Mouse (Mus musculus): Measurements from ENCODE around the gene Olfm2. TPM values are rescaled to one million over a fixed set of nuclear protein-coding genes. Genes with fewer than 3 reads are reported as not detected.

Olfm2 gene
- polyA plus RNA-seq, 1 experiment = 1.1 TPM

DNA sequence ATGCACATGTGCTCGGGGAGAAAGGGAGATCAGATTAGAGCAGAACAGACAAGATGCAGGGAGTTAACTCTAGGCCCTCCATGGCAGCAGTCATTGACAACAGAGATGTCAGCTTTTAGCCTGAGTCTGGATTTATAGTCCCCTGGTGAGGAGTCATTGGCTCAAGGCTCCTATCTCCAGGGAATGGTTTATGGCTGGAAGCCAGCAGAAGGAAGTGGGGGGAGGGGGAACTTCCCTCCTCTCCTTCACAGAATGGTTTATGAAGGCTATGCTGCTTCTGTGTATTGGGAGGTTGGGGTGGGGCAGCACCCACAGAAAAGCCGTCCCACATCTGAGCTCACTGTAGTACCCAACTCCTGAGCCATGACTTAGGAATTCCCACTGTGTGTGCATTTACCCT is 24.6 kb downstream of the Olfm2 start:
- H3K4me1 ChIP-seq (ENCODE audit: control insufficient read depth, insufficient read depth, low read length) = no peaks in the 10 kb centered on the region
- H3K4me3 ChIP-seq (replicated peaks; ENCODE audit: control insufficient read depth, low read depth, low read length) = no peak overlapping the region
- no peak overlapping the region for H3K27ac ChIP-seq (ENCODE audit: control insufficient read depth, insufficient read depth, low read depth, low read length, poor library complexity)
- WGBS = 21% methylated on average over 2 of the region's 2 CpGs
- TF ChIP-seq POLR2A (IDR thresholded peaks at IDR 0.05; ENCODE audit: borderline replicate concordance, control insufficient read depth, low read depth, low read length) = no peak
- TF ChIP-seq CTCF (IDR thresholded peaks at IDR 0.05; ENCODE audit: control insufficient read depth, insufficient read depth, low read length) = no peak

DNA sequence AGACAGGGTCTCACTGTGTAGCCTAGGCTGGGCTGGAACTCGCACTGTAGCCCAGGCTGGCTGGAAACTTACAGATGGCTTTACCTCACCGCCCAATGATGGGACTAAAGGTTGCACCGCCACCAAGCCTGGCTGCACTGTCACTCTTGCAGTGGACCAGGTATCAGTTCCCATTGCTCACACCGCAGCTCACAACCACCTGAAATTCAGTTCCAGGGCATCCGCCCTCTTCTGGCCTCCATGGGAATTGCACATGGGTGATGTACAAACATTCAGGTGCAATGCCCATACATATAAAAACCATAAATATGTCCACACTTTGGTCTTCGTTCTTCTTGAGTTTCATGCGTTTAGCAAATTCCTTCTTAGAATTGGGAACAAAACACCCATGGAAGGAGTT is 30.8 kb downstream of the Olfm2 start:
- H3K4me1 ChIP-seq (ENCODE audit: control insufficient read depth, insufficient read depth, low read length) = no peaks in the 10 kb centered on the region
- no peak for TF ChIP-seq POLR2A (IDR thresholded peaks at IDR 0.05; ENCODE audit: borderline replicate concordance, control insufficient read depth, low read depth, low read length)
- peak; percentile 38; the same call in 1 of the 2 replicates for TF ChIP-seq CTCF (IDR thresholded peaks at IDR 0.05; ENCODE audit: control insufficient read depth, insufficient read depth, low read length)
- WGBS = 70% methylated on average over 7 of the region's 7 CpGs
- H3K27ac ChIP-seq (ENCODE audit: control insufficient read depth, insufficient read depth, low read depth, low read length, poor library complexity) = no peak overlapping the region
- H3K4me3 ChIP-seq (replicated peaks; ENCODE audit: control insufficient read depth, low read depth, low read length) = no peak overlapping the region

GRCm38 (mm10) chr9:20713478-20713987 is 32.6 kb downstream of the Olfm2 start:
- Histone ChIP-seq H3K4me3 (replicated peaks; ENCODE audit: control insufficient read depth, low read depth, low read length) (no peak overlapping the region), H3K4me1 (ENCODE audit: control insufficient read depth, insufficient read depth, low read length) (no peaks in the 10 kb centered on the region; the same call in 1 of the 2 replicates), H3K27ac (ENCODE audit: control insufficient read depth, insufficient read depth, low read depth, low read length, poor library complexity) (no peak overlapping the region)
- WGBS = 52% methylated on average over 10 of the region's 11 CpGs
- TF ChIP-seq CTCF (IDR thresholded peaks at IDR 0.05; ENCODE audit: control insufficient read depth, insufficient read depth, low read length) = no peak
- no peak for TF ChIP-seq POLR2A (IDR thresholded peaks at IDR 0.05; ENCODE audit: borderline replicate concordance, control insufficient read depth, low read depth, low read length)

DNA sequence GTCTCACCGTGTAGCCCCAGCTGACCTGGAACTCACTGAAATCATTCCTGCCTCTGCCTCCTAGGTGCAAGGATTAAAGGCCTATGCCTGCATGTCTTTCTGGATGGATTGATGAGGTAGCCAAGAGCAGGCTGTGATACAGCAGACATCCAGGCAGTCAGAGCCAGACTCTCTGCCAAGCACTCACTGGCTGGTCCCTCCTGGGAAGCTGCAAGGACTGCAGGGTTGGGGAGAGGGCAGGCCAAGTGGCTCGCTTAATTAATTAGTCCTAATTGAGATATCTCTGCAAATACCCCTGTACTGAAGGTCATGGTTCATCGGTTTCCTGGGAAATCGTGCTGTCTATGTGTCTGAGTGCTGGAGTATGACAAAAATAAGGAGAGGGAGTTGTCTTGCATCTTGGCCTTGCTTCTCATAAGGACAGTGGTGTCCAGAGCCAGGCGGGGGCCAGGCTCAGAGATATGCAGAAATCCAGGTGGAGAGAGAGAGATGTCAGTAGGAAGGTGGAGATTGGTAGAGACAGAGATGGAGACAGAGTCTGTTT is 33.1 kb downstream of the Olfm2 start:
- Histone ChIP-seq H3K4me3 (replicated peaks; ENCODE audit: control insufficient read depth, low read depth, low read length) (no peak overlapping the region), H3K27ac (ENCODE audit: control insufficient read depth, insufficient read depth, low read depth, low read length, poor library complexity) (no peak overlapping the region), H3K4me1 (ENCODE audit: control insufficient read depth, insufficient read depth, low read length) (no peaks in the 10 kb centered on the region; the same call in 1 of the 2 replicates)
- 71% methylated on average over 5 of the region's 5 CpGs for WGBS
- TF ChIP-seq CTCF (IDR thresholded peaks at IDR 0.05; ENCODE audit: control insufficient read depth, insufficient read depth, low read length) (no peak), POLR2A (IDR thresholded peaks at IDR 0.05; ENCODE audit: borderline replicate concordance, control insufficient read depth, low read depth, low read length) (no peak)

GRCm38 (mm10) chr9:20710471-20710870 is 35.7 kb downstream of the Olfm2 start:
- 65% methylated on average over 3 of the region's 3 CpGs for WGBS
- Histone ChIP-seq H3K27ac (ENCODE audit: control insufficient read depth, insufficient read depth, low read depth, low read length, poor library complexity) (no peak overlapping the region), H3K4me3 (replicated peaks; ENCODE audit: control insufficient read depth, low read depth, low read length) (no peak overlapping the region), H3K4me1 (ENCODE audit: control insufficient read depth, insufficient read depth, low read length) (no peaks in the 10 kb centered on the region; the same call in 1 of the 2 replicates)
- TF ChIP-seq CTCF (IDR thresholded peaks at IDR 0.05; ENCODE audit: control insufficient read depth, insufficient read depth, low read length) = no peak
- no peak for TF ChIP-seq POLR2A (IDR thresholded peaks at IDR 0.05; ENCODE audit: borderline replicate concordance, control insufficient read depth, low read depth, low read length)

DNA sequence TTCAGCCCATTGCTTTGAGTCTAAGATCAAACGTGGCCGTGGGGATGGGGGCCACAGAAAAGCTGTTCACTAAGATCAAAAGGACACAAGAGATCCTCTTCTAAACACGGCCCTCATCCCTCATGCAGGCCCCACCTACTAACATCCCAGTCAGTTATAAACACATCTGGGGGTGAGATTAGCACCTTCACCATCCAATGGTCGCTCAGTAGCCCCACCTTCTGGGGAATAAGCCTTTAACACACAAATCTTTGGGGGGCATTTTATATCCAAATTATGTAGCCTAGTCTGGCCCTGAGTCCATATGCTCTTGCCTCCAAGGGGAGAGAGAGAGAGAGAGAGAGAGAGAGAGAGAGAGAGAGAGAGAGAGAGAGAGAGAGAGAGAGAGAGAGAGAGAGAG is 40.2 kb downstream of the Olfm2 start:
- WGBS = 33% methylated on average over 4 of the region's 4 CpGs
- Histone ChIP-seq H3K4me3 (replicated peaks; ENCODE audit: control insufficient read depth, low read depth, low read length) (no peak overlapping the region), H3K4me1 (ENCODE audit: control insufficient read depth, insufficient read depth, low read length) (no peaks in the 10 kb centered on the region; the same call in 1 of the 2 replicates), H3K27ac (ENCODE audit: control insufficient read depth, insufficient read depth, low read depth, low read length, poor library complexity) (no peak overlapping the region)
- TF ChIP-seq CTCF (IDR thresholded peaks at IDR 0.05; ENCODE audit: control insufficient read depth, insufficient read depth, low read length) (no peak), POLR2A (IDR thresholded peaks at IDR 0.05; ENCODE audit: borderline replicate concordance, control insufficient read depth, low read depth, low read length) (no peak)

DNA sequence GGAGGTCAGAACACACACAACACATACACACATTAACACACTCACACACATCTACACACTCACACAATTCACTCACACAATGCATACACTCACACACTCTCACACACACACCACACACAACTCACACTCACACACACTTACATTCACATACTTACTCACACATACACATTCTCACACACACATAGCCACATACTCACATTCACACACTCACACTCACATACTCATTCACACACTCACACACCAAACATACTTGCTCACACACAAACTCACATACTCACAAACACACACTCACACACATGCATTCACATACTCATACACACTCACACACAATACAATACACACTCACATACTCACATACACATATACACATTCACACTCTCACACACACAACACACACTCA is 40.7 kb downstream of the Olfm2 start:
- H3K4me1 ChIP-seq (ENCODE audit: control insufficient read depth, insufficient read depth, low read length) = no peaks in the 10 kb centered on the region; the same call in 1 of the 2 replicates
- H3K4me3 ChIP-seq (replicated peaks; ENCODE audit: control insufficient read depth, low read depth, low read length) = no peak overlapping the region
- no peak for TF ChIP-seq POLR2A (IDR thresholded peaks at IDR 0.05; ENCODE audit: borderline replicate concordance, control insufficient read depth, low read depth, low read length)
- TF ChIP-seq CTCF (IDR thresholded peaks at IDR 0.05; ENCODE audit: control insufficient read depth, insufficient read depth, low read length) = no peak
- H3K27ac ChIP-seq (ENCODE audit: control insufficient read depth, insufficient read depth, low read depth, low read length, poor library complexity) = no peak overlapping the region

- no peak for TF ChIP-seq CTCF (IDR thresholded peaks at IDR 0.05; ENCODE audit: control insufficient read depth, insufficient read depth, low read length)
- TF ChIP-seq POLR2A (IDR thresholded peaks at IDR 0.05; ENCODE audit: borderline replicate concordance, control insufficient read depth, low read depth, low read length) = no peak
- WGBS = 73% methylated on average over 8 of the region's 8 CpGs
Measured at GRCm38 (mm10) chr9:20703832-20704380, 42.2 kb downstream of the Olfm2 start.

More at GRCm38 (mm10) chr9:20703832-20704380, 42.2 kb downstream of the Olfm2 start:
- Histone ChIP-seq H3K27ac (ENCODE audit: control insufficient read depth, insufficient read depth, low read depth, low read length, poor library complexity) (no peak overlapping the region), H3K4me3 (replicated peaks; ENCODE audit: control insufficient read depth, low read depth, low read length) (no peak overlapping the region), H3K4me1 (ENCODE audit: control insufficient read depth, insufficient read depth, low read length) (no peaks in the 10 kb centered on the region)

Measured in bone marrow, adult 2 months (tissue).